Mouse (Mus musculus) T-helper 2 cell (primary cell): ENCODE measurements around the gene Bcl9l.

Experiments used
- in situ Hi-C: fragments of 300-600 bp; cut with MboI, MseI; formaldehyde crosslinking; loops from one replicate; pipeline ENCODE4 v1.15.1; 2025; ENCODE audit warnings: high pct_unique_total_duplicates

The Bcl9l gene

GRCm38 (mm10) chr9:44497624-44498377, 15.2 kb downstream of the Bcl9l start:
- in situ Hi-C loops: no loop called here

DNA sequence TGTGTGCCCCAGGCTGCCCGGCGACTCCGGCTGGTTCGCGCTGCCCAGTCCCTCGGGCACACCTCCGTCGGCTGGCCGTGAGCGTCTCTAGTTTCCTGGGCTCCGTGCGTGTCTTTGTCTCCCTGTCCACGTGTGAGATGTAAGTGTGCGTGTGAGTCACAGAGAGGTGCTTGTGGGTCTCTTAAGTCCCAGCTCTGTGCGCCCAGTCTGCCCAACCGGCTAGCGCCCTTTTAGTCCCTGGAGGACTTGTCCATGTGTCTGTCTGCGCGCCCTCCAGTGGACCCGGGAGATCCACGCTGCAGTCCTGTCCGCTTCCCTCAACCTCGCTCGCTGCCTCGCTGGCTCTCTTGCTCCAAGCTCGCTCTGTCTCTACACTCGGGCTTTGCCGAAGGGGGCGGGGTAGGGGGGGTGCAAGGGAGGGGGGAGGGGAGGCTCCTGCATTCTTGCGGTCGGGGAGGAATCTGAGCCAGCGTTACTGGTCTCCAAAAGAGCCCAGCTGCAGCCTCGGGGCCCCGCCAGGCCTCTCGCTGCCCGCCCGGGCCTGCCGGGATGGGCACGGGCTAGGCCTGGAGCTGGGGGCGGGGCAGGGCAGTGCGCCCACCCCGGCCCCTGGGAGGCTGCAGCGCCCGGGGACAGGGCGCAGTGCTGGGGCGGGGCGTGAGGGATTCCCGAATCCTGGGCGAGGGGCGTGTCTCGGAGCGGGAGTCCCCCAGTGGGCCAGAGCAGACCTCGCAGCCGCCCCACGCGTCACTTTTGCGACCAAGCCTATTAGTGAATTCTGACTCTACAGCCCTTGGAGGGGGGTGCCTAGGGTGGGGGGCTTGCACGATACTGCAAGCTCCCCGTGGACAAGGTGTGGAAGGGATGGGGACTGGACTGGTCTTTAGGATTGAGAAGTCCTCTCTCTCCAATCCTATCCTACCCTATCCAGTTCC, 16.1 kb downstream of the Bcl9l start:
- in situ Hi-C loops: no loop called here

DNA sequence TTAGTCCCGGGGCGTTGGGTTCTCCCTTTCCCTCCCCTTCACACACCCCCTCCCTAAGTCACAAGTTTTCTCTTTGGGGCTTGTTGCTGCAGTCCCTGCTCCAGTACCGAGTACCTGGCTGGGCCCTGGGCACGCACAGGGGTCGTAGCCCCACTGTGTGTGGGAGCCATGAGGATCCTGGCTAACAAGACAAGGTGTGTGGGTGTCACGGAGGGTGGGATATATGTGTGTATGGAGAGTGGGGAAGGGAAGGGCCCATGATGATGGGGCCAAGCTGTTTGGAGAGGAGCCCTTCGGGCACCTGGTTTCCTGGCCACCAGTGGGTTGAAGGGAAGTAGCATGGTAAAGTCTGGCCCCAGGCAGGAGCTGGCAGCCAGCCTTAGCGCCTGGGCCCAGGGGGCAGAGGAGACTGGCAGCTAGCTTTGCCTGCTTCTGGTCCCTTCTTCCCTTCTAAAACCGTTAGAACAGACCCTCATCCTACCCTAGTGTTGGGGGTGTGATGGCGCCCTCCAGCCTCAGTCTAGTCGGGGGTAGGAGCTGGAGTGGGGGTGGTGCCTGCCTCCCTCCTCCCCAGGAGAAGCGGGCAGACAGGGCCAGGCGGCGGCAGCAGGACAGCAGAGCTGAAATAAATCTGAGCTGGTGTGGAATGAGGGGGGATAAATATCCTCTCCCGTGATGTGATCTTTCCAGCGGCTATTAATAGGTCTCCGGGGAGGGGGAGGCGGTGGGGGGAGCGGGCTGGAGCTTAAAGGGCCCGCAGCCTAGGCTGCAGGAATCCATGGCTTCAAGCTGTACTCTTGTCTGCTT, 16.9 kb downstream of the Bcl9l start:
- in situ Hi-C loops: loop anchor here (5.0 kb wide), 1 partner anchor 42 kb away; no protein-coding TSS in a partner anchor

DNA sequence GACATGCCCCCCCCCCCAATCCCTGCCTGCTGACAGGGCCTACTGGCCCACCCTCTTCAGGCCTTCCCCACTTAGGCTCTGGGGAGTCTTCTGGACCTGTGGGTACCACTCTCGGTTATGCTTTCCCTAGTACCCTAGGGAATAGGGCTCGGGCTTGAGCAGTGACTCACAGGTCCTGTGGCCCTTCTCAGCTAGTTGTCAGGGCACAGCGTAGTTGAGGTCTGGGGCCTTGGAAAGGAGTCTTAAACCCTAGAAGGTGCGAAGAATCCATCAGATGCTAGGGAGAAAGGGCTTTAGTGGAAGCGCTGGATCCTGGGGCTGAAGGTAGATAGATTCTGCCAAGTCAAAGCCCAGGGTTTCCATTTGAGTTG, 17.5 kb downstream of the Bcl9l start:
- in situ Hi-C loops: loop anchor here (5.0 kb wide), 1 partner anchor 43 kb away; no protein-coding TSS in a partner anchor

DNA sequence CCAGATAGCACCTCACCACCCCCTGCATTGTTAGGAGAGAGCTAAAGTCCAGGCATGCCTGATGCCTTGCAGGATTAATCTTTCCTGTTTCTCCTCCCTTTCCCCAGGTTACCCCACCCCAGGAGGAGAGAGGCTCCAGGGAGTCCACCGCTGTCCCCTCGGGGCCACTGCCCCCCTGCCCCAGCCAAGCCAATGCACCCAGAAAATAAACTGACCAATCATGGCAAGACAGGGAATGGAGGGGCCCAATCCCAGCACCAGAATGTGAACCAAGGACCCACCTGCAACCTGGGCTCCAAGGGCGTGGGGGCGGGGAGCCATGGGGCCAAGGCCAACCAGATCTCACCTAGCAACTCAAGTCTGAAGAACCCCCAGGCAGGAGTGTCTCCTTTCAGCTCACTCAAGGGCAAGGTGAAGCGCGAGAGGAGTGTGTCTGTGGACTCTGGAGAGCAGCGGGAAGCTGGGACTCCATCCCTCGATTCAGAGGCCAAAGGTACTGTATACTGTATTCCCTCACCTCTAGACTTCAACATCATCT, 18.1 kb downstream of the Bcl9l start:
- in situ Hi-C loops: loop anchor here (5.0 kb wide), 1 partner anchor 43 kb away; no protein-coding TSS in a partner anchor

- in situ Hi-C loops: loop anchor here (5.0 kb wide), 1 partner anchor 44 kb away; no protein-coding TSS in a partner anchor
Observed at GRCm38 (mm10) chr9:44501206-44501879, 18.7 kb downstream of the Bcl9l start.

DNA sequence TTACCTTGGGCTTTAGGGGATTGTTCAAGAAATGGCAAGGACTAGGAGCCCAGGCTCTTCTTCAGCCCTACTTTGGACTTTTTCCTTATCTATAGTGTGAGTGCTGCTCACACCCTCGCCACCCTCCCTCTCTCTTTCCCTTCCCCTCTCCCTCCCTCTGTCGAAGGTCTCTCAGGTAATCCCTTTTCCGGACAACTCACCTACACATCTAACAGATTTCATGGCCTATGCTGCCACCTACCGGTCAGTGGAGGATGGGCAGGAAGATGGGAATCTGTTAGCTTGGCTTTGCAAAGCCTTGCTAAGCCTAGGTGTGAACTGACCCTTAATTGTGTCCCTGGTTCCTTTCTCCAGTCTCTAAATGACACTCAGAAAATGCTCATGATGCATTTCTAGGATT, 19.4 kb downstream of the Bcl9l start:
- in situ Hi-C loops: loop anchor here (5.0 kb wide), 1 partner anchor 45 kb away; no protein-coding TSS in a partner anchor

DNA sequence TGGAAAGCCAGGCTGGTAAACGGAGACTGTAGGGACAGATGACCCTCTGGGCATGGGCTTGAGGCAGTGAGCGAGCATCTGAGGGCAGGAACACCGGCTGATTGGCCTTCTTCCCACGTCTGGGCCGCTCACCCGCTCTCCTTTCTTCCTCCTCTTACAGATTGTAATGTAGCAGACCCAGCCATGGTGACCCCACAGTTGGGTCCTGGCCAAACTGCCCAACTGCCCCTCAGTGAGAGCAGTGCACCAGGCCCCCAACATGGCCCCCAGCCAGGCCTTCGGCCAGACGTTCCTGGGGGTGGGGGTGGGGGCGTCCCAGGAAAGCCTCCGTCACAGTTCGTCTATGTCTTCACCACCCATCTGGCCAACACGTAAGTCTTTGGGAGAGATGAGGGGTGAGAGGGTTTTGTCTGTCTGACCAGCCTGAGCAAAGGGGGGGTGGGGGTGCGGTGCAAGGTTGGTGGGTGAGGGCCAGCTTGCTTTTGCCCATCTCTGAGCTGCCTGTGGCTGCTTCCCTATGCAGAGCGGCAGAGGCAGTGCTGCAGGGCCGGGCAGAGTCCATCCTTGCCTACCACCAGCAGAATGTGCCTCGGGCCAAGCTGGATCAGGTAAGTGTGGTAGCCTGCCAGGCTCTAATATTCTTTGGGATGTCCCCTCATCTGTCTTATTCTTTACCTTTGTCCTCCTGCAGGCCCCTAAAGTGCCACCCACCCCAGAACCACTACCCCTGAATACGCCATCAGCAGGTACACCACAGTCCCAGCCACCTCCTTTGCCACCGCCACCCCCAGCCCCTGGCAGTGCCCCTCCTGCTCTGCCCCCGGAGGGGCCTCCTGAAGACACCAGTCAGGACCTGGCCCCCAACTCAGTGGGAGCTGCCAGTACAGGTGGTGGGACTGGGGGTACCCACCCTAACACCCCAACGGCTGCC, 22.5 kb downstream of the Bcl9l start:
- in situ Hi-C loops: loop anchor here (5.0 kb wide), 1 partner anchor 48 kb away; no protein-coding TSS in a partner anchor

GRCm38 (mm10) chr9:44505824-44506467, 23.3 kb downstream of the Bcl9l start:
- in situ Hi-C loops: no loop called here

- in situ Hi-C loops: no loop called here
Observed at GRCm38 (mm10) chr9:44506566-44506965, 23.9 kb downstream of the Bcl9l start.

- in situ Hi-C loops: no loop called here
Observed at GRCm38 (mm10) chr9:44507345-44507744, 24.7 kb downstream of the Bcl9l start.

- in situ Hi-C loops: no loop called here
Observed at GRCm38 (mm10) chr9:44508124-44508619, 25.5 kb downstream of the Bcl9l start.

DNA sequence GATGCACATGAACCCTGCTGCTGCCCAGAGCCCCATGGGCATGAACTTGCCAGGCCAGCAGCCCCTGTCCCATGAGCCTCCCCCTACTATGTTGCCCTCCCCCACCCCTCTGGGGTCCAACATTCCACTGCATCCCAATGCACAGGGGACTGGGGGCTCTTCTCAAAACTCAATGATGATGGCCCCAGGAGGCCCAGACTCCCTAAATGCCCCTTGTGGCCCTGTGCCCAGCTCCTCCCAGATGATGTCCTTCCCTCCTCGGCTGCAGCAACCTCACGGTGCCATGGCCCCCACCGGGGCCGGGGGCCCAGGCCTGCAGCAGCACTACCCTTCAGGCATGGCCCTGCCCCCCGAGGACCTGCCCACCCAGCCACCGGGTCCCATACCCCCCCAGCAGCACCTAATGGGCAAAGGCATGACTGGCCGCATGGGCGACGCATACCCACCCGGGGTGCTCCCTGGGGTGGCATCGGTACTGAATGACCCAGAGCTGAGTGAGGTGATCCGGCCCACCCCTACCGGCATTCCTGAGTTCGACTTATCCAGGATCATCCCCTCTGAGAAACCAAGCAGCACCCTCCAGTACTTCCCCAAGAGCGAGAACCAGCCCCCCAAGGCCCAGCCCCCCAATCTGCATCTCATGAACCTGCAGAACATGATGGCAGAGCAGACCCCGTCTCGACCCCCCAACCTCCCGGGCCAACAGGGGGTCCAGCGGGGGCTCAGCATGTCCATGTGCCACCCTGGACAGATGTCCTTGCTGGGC, 26.3 kb downstream of the Bcl9l start:
- in situ Hi-C loops: no loop called here

- in situ Hi-C loops: no loop called here
Observed at GRCm38 (mm10) chr9:44509487-44510354, 27.1 kb downstream of the Bcl9l start.

GRCm38 (mm10) chr9:44510355-44510871, 27.8 kb downstream of the Bcl9l start:
- in situ Hi-C loops: no loop called here

GRCm38 (mm10) chr9:44510872-44511601, 28.4 kb downstream of the Bcl9l start:
- in situ Hi-C loops: no loop called here
